Mouse (Mus musculus) ES-Bruce4 (cell line): ENCODE results near the gene Rxra. TPM values are rescaled to one million over a fixed set of nuclear protein-coding genes. Genes with fewer than 3 reads are reported as not detected.

ENCODE experiments used
- H3K27ac ChIP-seq: 2 replicates; pipeline ENCODE4 v1.5.1; 2012; ENCODE audit warnings: low read length, inconsistent platforms; ENCODE audit not compliant: insufficient read depth
- H3K27me3 ChIP-seq: 2 replicates; pipeline ENCODE4 v1.6.1; 2012; ENCODE audit warnings: mild to moderate bottlenecking, low read length, inconsistent platforms; ENCODE audit not compliant: control insufficient read depth, poor library complexity, insufficient read depth, severe bottlenecking
- H3K36me3 ChIP-seq: 2 replicates; pipeline ENCODE4 v1.6.1; 2012; ENCODE audit warnings: inconsistent platforms, mild to moderate bottlenecking, low read length, moderate library complexity; ENCODE audit not compliant: control insufficient read depth, poor library complexity, insufficient read depth, severe bottlenecking
- H3K4me1 ChIP-seq: one replicate; pipeline ENCODE4 v1.8.1; 2011; ENCODE audit warnings: low read length; ENCODE audit not compliant: control insufficient read depth, insufficient read depth
- H3K4me3 ChIP-seq: 2 replicates; pipeline ENCODE4 v1.5.1; 2011; ENCODE audit warnings: low read depth, mild to moderate bottlenecking, low read length
- H3K9ac ChIP-seq: 2 replicates; pipeline ENCODE4 v1.6.1; 2012; ENCODE audit warnings: low read depth, mild to moderate bottlenecking, inconsistent platforms; ENCODE audit not compliant: poor library complexity, severe bottlenecking
- H3K9me3 ChIP-seq: replicated peaks from 2 replicates; pipeline ENCODE4 v1.6.1; 2012; ENCODE audit warnings: mild to moderate bottlenecking, low read length, inconsistent platforms; ENCODE audit not compliant: control insufficient read depth, poor library complexity, insufficient read depth, severe bottlenecking
- CTCF ChIP-seq: IDR thresholded peaks from one replicate; pipeline ENCODE4 v1.8.1; 2011; ENCODE audit warnings: low read depth, low read length
- EP300 ChIP-seq: IDR thresholded peaks from 2 replicates; pipeline ENCODE4 v1.6.1; 2011; ENCODE audit warnings: low read depth, low read length; ENCODE audit not compliant: insufficient read depth
- POLR2A ChIP-seq: IDR thresholded peaks from one replicate; pipeline ENCODE4 v1.8.1; 2011; ENCODE audit warnings: low read length; ENCODE audit not compliant: insufficient read depth
- polyA plus RNA-seq: library from polyadenylated mRNA; stranded (reverse); fragments of >200 nt; gene quantifications from 2 replicates; pipeline ENCODE4 v1.2.4, GENCODE M21; 2011; ENCODE audit warnings: low read depth; ENCODE audit not compliant: missing spikeins, insufficient read depth, insufficient read length

Gene Rxra
- polyA plus RNA-seq, result 10.0 and 12.7 TPM in 2 replicates

DNA sequence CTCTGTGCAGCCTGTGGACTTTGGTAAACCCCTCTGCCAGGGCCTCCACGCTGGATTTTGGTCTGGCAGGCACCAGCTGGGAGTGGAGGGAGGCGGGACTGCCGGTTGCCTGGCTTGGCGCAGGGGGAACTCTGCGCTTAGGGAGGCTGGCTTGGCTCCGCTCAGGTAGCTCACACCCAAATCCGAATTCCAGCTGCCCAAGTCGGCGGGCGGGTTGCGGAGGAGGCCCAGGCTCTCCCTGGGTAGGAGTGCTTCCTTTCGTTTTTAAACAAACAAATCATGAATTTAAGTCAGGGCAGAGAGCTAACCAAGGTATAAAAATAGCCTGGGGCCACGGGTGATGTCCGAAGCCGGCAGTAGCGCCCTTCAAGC is at the start of gene Rxra:
Rxra (plus strand) TSS at position 335 of the 372 bp plus-strand sequence.
- H3K36me3 ChIP-seq, result no peaks in the 10 kb centered on the region
- H3K27me3 ChIP-seq, result peaks cover 7% of the 10 kb centered on the region; the same call in 1 of the 2 replicates
- no peak within 1 kb of the TSS for H3K27ac ChIP-seq
- no peaks in the 10 kb centered on the region for H3K9me3 ChIP-seq
- H3K4me3 ChIP-seq, result peak within 1 kb of the TSS; percentile 58
- TF ChIP-seq EP300 (no peak), CTCF (no peak), POLR2A (no peak)
- peak within 1 kb of the TSS; percentile 97 for H3K9ac ChIP-seq
- no peaks in the 10 kb centered on the region for H3K4me1 ChIP-seq

DNA sequence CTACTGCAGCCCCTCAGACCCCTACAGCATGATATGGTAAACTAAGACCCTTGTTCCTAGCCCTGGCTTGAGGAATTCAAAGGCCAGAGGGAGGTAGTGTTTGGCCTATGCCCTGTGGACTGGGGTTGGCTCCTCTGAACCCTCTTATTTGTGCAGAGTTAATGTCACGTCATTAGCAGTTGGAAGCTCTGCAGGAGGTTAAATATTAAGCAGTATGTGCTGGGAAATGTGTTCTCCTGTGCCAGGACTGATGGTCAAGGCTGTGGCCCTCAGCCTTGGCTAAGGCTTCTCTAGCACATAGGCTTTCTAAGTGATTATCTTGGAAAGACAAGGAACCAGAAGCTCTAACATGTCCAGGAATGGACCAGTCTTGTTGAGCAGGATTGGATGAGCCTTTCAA is 49.6 kb upstream of the Rxra start:
- H3K9ac ChIP-seq, result no peak overlapping the region
- no peaks in the 10 kb centered on the region for H3K27me3 ChIP-seq
- H3K4me3 ChIP-seq, result no peak overlapping the region
- TF ChIP-seq EP300 (no peak), CTCF (no peak), POLR2A (no peak)
- H3K9me3 ChIP-seq, result no peaks in the 10 kb centered on the region
- H3K27ac ChIP-seq, result no peak overlapping the region
- peaks cover 2% of the 10 kb centered on the region for H3K4me1 ChIP-seq
- H3K36me3 ChIP-seq, result no peaks in the 10 kb centered on the region

DNA sequence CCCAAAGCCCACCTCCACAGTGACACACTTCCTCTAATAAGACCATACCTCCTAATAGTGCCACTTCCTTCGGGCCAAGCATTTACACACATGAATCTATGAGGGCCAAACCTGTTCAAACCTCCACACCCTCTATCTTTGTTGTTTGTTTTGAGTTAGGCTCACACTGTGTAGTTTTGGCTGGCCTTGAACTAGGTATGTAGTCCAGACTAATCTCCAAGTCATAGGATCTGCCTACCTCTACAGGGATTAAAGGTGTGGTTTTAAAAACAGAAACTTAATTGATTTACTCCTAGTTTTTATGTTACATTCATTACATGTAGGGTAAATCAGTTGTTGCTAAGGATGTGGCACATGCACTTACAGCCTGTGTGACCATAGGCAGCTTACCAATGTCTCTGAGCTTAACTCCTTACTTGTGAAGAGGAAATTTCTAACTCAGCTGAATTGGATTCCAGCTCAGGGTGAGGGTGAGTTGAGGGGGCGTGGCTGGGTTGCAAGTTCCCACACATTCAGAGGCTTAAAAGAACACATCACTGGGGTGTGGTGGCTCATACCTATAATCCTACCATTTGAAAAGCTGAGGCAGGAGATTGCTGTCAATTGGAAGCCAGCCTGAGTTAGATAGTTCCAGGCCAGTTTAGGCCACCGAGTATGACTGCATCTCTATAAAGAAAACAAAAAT is 45.5 kb upstream of the Rxra start:
- Histone ChIP-seq H3K27me3 (no peaks in the 10 kb centered on the region), H3K27ac (no peak overlapping the region), H3K9ac (no peak overlapping the region), H3K9me3 (no peaks in the 10 kb centered on the region), H3K4me1 (peaks cover 2% of the 10 kb centered on the region), H3K4me3 (no peak overlapping the region), H3K36me3 (no peaks in the 10 kb centered on the region)
- TF ChIP-seq CTCF (no peak), POLR2A (no peak), EP300 (no peak)

DNA sequence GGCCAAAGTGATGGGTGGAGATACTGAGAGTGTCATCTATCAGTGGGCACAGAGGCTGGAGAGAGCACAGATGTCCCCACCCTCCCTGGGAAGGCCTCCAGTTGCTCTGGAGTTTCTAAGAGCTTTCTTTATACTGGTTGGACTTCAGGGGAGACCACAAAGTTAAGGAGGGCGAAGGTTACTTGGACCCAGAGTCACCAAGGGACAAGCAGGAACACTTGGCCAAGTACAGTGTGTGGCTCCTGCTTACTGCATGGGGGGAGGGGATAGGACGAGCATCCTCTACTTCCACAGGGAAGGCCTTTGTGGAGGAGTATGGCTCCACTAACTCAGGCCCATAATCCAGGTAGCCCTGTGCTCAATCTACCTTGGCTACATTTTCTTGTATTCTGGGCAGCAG is 42.8 kb upstream of the Rxra start:
- no peak for TF ChIP-seq EP300
- TF ChIP-seq POLR2A, result no peak
- no peak for TF ChIP-seq CTCF

DNA sequence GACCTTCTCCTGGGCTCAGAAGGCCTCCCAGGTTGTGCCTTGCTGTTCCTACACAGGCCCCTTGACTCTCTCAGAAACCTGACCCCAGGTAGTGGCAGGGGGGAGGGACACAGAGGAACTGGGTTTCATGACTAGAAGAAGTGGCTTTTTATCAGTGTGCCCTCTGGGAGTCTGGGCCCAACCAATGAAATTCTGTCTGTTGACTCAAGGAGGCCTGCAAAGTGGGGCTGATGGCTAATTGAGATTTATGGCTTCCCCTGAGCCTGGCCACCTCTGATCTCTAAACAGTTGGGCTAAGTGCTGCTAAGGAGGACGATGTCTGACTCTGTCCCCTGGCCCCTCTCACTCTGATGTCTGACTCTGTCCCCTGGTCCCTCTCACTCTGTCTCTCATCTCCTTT is 42.2 kb upstream of the Rxra start:
- no peaks in the 10 kb centered on the region for H3K27me3 ChIP-seq
- no peak overlapping the region for H3K27ac ChIP-seq
- no peak overlapping the region for H3K4me3 ChIP-seq
- TF ChIP-seq POLR2A, result no peak
- no peak for TF ChIP-seq EP300
- TF ChIP-seq CTCF, result no peak
- H3K9me3 ChIP-seq, result no peaks in the 10 kb centered on the region
- H3K9ac ChIP-seq, result no peak overlapping the region
- no peaks in the 10 kb centered on the region for H3K36me3 ChIP-seq
- H3K4me1 ChIP-seq, result peaks cover 2% of the 10 kb centered on the region

More for the DNA sequence above, 42.8 kb upstream of the Rxra start:
- Histone ChIP-seq H3K27ac (no peak overlapping the region), H3K36me3 (no peaks in the 10 kb centered on the region), H3K9ac (no peak overlapping the region), H3K4me1 (peaks cover 2% of the 10 kb centered on the region), H3K4me3 (no peak overlapping the region), H3K9me3 (no peaks in the 10 kb centered on the region), H3K27me3 (no peaks in the 10 kb centered on the region)

DNA sequence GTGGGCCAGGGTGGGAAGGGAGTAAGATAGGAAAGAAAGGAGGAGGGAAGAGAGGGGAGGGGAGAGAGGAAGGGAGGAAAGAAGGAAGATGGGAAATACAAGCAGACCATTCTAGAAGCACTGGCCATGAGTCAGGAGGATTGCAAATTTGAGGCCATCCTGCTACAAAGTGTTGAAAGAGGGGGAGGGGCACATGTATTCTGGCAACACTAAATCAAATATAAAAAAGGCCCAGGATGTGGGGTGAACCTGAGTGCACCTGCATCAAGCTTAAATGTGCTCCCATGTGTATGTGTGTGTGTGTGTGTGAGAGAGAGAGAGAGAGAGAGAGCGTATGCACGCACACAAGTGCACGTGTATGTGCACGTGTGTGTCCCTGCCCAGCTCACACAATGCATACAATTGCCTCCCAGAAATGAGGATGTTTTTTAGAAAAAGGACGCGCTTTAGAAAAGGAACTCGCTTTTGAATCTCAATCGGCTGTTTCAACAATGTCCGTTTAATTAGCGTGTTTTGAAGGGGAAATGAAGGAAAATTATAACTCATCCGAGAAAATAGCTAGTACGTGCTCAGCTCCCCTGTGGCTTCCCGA is 41.0 kb upstream of the Rxra start:
- Histone ChIP-seq H3K27ac (no peak overlapping the region), H3K4me1 (peaks cover 2% of the 10 kb centered on the region), H3K9ac (no peak overlapping the region), H3K9me3 (no peaks in the 10 kb centered on the region), H3K36me3 (no peaks in the 10 kb centered on the region), H3K27me3 (no peaks in the 10 kb centered on the region), H3K4me3 (no peak overlapping the region)
- TF ChIP-seq POLR2A (no peak), CTCF (no peak), EP300 (no peak)
